Mouse (Mus musculus) layer of hippocampus, adult 6 months (tissue): Measurements from ENCODE around the gene Gm5724. TPM values are rescaled to one million over a fixed set of nuclear protein-coding genes. Genes with fewer than 3 reads are reported as not detected.

Experiments used
- long read RNA-seq, 2 experiments: library from polyadenylated mRNA; unstranded; transcript quantifications; one replicate each; pipeline ENCODE4 v2.0.0; 2019 to 2020
- polyA plus RNA-seq: library from polyadenylated mRNA; unstranded; fragments of <200 nt; fragmentation: Nextera tagmentation; gene quantifications from 2 replicates; pipeline ENCODE4 v1.2.3, GENCODE M21; 2021

Gm5724 gene
- polyA plus RNA-seq: not detected in 2 replicates
- long read RNA-seq, experiment 1: 0 reads
- long read RNA-seq, experiment 2: 0 reads

GRCm38 (mm10) chr6:141773710-141774109 is at the start of gene Gm5724:
TSS of gene Gm5724 (minus strand) at chr6:141773810.

Other genes starting within 250 kb of the Gm5724 start
- 23.7 and 41.1 TPM in 2 replicates for gene Slco1c1, start 249.4 kb downstream of the Gm5724 start, polyA plus RNA-seq
- gene Slco1b2, start 144.3 kb downstream of the Gm5724 start, polyA plus RNA-seq: not detected in 2 replicates
- 21.8 and 22.8 TPM in 2 replicates for gene Slco1a4, start 82.4 kb upstream of the Gm5724 start, polyA plus RNA-seq
- gene Slco1a1, start 173.2 kb upstream of the Gm5724 start, polyA plus RNA-seq: not detected in 2 replicates
- not detected in 2 replicates for gene Gm6614, start 237.6 kb upstream of the Gm5724 start, polyA plus RNA-seq